Mouse (Mus musculus) common myeloid progenitor, adult 5-6 weeks (primary cell): ENCODE data around the gene Ankrd54. TPM values are rescaled to one million over a fixed set of nuclear protein-coding genes. Genes with fewer than 3 reads are reported as not detected.
A peak's percentile ranks its signal among the peaks of the same experiment; 100 is the strongest.
"Not testable (repeated sequence)": the region's sequence is repeated elsewhere in the genome, so short reads cannot be mapped to it uniquely, and the experiment has no call there.

Experiments
- ATAC-seq: replicated peaks from 2 replicates; pipeline ENCODE4 v1.8.0; 2016; ENCODE audit warnings: low read depth, mild to moderate bottlenecking, moderate TSS enrichment, inconsistent platforms; ENCODE audit not compliant: poor library complexity, severe bottlenecking
- total RNA-seq: library from RNA; stranded (forward); fragments of 200-1000, 187-1606 nt; gene quantifications from 2 replicates; pipeline ENCODE4 v1.2.3, GENCODE M21; 2017

Ankrd54 gene
- total RNA-seq, 1 experiment from 2014 or later: 18.3 TPM

DNA sequence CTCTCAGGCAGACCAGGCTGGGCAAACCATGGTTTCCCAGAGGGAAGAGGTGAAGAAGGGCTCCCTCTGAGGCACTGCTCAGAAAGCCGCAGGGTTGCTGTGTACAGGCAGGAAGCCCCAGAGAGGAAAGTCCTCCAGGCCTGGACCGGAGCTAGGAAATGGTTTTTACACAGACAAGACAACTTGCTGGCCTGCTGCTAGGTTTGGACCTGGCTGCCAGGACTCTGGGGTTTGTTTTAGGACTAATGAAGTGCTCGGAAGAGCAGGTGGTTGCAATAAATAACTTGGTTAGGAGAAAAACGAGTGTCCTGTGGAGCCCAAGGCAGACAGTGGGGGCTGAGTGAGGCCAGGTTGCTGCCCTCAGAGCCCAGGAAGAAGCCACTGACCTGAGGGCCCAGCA, 14.5 kb downstream of the Ankrd54 start:
- ATAC-seq: no peak

DNA sequence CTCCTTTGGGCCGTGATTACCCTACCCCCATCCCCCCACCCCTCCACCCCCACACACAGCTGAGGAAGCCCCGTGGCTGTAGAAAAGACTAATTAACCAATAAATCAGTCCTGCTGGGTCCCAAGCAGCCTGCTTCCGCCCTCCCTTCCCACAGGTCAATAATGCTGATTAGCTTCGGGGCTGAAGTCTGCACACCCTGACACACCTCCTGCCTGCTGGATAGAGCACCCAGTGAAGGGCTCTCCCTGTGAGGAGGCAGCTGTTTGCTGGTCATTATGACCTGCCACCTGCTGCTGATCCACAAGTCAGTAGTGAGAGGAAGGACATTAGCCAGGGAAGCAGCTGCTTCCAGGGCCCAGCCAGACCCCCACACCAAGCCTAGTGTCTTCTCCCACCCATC, 17.9 kb downstream of the Ankrd54 start:
- ATAC-seq: no peak

DNA sequence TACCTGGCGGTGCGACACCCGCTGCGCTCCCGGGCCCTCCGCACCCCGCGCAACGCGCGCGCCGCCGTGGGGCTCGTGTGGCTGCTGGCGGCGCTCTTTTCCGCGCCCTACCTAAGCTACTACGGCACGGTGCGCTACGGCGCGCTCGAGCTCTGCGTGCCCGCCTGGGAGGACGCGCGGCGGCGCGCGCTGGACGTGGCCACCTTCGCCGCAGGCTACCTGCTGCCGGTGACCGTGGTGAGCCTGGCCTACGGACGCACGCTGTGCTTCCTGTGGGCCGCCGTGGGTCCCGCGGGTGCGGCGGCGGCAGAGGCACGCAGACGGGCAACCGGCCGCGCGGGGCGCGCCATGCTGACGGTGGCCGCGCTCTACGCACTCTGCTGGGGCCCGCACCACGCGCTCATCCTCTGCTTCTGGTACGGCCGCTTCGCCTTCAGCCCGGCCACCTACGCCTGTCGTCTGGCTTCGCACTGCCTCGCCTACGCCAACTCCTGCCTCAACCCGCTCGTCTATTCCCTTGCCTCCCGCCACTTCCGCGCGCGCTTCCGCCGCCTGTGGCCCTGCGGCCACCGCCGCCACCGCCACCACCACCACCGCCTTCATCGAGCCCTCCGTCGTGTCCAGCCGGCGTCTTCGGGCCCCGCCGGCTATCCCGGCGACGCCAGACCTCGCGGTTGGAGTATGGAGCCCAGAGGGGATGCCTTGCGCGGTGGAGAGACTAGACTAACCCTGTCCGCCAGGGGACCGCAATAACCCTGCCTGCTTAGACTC, 19.8 kb downstream of the Ankrd54 start:
- no peak for ATAC-seq

DNA sequence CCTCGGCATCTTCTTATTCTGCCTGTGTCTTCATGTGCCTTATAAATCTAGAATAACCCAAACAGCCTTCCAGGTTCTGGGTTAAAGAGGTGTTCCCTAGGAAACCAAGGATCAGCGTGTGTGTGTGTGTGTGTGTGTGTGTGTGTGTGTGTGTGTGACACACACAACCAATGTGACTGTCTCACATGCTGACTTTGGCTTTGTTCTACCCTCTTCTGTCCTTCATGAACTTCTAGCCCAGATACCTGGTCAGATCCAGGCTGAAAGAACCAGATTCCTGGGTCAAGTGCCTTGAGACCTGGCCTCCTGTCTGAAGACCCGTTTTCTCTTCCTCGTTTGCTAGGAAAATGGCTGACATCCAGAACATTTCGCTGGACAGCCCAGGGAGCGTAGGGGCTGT, 21.1 kb downstream of the Ankrd54 start, which contains the start of gene Galr3:
Gene Galr3 (plus strand): TSS at position 301 of the 400 bp plus-strand sequence.
- ATAC-seq: no peak

DNA sequence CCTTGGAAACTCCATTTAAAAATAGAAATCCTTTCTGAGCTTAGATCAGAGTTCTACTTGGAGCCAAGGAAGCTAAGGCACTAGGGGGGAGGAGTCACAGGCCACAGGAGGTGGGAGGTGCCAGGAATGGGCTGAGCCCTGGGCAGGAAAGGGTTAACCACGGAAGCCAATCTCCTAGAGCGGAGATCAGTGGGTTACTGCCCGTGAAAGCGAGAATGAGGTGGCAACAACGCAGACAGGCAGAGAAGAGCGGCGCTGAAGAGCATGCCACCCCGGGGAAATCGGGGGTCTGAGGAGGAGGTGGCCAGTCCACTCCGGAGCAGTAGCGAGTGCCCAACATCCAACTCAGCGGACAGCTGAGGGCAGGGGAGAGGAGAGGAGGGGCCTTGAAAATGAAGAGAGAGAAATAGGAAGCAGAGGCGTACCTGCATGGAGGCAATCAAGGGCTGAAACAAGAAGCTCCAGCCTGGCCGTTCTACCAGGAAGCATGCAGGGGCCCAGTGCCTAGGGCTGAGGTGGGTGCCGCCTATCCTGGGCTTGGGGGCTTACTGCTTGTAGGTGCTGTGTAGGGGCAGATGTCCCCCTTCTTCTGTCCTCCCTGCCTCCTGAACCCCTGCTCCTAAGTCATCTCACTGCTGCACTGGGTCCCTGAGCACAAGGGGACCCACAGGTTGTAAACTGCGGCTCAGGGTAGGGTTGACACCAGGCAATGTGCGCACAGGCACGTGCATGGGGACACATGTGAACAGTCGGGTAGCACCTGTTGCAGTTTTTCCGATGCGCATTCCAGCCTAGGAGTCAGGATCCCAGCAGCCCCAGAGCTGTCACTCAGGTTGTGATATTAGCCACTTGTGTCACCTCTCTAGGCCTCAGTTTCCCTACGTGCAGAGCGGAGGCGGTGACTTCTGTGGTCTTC, 21.9 kb downstream of the Ankrd54 start:
- ATAC-seq: peak; percentile 65

DNA sequence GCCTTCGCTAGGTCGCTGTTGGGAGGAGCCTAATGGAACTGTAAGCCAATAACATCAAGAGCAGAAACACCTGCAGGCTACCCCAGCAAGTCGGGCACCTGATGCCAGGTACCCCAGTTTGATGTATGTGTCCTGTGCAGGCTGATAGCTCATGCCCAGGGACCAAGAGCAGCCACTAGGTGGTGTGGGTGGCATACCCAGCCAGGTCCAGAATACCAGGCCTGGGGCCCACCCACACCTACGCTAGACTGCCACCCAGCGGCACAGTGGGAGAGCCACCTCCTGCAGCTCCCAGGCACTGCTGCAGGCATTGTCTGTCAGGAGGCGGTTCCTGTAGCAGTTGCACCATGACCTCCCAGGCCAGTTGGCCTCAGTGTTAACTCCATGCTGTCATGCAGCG, 23.8 kb downstream of the Ankrd54 start:
- peak; percentile 87 for ATAC-seq

DNA sequence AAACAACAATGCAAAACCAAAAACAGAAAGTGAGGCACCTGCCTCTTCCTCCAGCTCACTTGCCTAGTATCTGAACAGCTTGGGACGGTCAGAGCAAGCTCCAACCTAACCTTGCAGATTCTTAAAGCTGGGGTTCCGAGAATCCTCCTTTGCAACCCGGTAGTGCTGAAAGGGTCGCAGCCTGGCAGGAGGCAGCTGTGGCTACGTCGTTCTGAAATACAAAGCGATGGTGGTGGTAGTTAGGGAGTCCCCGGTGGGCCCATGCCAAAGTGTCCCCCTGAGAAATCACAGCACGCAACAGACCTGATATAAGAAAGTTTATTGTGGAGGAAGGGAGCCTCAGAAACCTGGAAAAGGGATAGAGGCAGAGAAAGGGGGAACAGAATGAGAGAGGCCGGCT, 24.4 kb downstream of the Ankrd54 start:
- ATAC-seq: no peak

DNA sequence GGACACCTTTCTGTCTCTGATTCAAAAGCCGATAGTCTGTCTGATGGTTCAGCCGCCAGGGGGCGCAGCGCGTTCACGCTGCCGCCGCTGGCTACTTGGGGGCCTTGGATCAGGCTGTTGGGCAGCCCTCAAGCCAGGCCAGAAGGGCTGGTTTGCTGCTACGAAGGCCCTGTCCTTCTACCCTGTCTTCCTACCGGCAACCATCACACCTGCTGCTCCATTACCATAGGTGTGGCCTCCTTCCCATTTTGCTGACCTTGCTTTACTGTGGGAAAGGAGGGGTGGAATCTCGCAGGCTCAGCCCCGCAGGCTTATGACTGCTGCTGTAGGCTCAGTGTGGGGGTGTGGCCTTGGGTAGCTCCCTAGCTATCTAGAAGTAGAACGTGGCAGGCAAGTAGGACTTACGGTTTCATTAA, 24.8 kb downstream of the Ankrd54 start:
- ATAC-seq: peak; percentile 26; the same call in 1 of the 2 replicates

- ATAC-seq: not testable (repeated sequence)
Observed at GRCm38 (mm10) chr15:79031908-79032307, 30.8 kb downstream of the Ankrd54 start.

DNA sequence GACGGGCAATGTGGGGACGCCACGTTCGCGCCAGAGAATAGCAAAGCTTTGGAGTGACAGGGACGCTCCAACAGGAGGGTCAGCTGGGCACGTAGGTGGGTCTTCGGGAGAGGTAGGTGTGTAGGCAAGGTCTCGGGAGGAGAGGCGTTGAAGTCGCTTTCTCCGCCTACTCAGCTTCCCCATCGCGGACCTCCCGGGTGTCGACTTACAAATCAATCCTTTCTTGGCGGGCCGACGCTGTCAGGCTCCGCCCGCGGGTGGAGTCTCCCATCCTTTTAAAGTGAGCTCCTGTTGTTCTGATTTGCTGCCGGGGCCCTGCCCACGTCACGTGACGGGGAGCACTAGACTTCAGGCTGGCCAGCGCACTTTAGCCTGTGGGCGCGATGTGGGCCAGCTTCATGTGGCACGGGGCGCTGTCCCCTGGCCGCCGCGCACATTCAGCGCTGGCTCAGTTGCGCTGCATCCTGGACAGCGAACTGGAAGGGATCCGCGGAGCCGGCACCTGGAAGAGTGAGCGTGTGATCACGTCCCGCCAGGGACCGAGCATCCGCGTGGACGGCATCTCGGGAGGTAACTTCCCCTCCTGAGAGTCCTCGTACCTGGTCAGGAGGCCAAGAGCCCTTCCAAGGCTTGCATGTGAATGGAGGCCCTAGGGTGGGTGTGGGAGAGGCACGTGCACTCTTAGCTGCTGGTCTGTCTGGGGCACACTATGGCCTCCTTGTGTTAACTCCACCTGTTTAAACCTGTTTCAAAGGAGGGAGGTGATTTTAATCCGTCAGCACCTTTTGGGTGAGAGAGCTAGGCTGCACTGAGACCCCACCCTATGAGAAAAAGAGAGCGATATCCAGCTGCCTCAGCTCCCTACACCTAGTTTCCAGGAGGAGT, 31.9 kb downstream of the Ankrd54 start:
- peak; percentile 68 for ATAC-seq

DNA sequence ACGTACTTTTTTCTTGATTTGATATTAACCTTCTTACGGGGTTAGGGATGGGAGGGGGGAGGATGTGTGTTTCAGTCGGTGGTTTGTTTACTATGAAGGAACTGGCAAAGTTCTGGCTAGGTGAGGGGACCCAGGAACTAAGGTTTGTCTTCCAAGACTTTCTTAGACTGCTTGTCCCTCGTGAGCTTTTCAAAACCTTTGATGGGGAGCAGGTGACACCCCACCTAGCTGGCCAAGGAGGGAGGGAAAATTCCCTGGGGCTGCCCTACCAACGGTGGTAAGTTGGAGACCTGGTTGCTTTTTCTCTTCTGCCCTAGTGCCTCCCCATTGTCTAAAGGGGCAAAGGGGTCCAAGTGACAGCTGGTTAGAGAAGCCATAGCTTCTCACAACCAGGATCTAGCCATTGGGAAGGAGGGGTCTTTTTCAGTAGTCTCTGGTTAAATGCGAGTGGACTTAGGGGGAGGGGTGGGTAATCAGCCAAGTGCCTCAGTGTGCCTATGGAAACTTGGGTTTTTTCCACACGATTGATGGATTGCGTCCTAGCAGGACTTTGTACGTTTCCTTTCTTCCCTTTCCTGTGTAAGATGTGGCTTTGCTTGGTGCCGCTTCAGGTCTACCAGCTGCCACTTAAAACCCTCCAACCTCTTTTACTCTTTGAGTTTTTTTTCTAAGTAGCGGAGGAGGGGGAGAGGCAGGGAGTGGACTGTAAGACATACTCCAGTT, 33.0 kb downstream of the Ankrd54 start:
- ATAC-seq: no peak

GRCm38 (mm10) chr15:79028823-79029484, 33.7 kb downstream of the Ankrd54 start:
- ATAC-seq: no peak

- ATAC-seq: peak; percentile 74
Observed at GRCm38 (mm10) chr15:79028237-79028738, 34.4 kb downstream of the Ankrd54 start, which contains the start of gene H1f0. TSS of gene H1f0 (plus strand) at chr15:79028450.

- no peak for ATAC-seq
Observed at GRCm38 (mm10) chr15:79027291-79028205, 35.1 kb downstream of the Ankrd54 start.

DNA sequence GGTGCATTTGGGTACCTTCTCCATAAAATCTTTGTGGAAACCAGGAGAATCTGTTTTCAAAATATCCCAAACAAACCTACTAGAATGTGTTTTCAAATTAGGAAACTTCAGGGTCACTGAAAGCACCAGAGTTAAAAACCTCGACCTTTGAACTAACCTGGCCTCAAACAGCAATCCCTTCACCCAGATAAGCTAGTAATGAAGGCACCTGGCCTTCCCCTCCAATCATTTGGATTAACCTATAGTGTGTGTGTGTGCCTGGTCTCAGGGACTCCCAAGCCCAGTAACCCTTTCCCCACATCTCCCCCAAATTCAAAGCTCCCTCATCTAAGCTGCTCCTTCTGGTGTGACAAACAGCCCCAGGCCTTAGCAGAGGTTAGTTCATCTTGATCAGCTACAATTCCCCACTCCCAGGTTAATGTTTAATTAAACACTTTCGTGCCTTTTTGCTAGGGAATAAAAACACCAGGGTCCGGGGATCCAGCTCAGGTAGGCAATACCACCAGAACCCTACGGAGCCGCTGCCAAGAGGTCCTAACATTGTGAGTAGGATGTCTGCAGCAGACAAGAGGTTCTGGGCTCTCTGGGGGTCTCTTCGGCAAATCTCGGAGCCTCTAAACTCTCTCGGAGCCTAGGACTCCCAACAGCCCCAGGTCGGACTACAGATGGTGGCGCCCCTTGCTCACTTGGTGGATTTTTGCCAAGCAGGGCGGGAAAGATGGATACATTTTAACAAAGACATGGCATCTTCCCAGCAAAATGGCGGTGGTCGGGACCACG, 36.0 kb downstream of the Ankrd54 start:
- ATAC-seq: no peak

DNA sequence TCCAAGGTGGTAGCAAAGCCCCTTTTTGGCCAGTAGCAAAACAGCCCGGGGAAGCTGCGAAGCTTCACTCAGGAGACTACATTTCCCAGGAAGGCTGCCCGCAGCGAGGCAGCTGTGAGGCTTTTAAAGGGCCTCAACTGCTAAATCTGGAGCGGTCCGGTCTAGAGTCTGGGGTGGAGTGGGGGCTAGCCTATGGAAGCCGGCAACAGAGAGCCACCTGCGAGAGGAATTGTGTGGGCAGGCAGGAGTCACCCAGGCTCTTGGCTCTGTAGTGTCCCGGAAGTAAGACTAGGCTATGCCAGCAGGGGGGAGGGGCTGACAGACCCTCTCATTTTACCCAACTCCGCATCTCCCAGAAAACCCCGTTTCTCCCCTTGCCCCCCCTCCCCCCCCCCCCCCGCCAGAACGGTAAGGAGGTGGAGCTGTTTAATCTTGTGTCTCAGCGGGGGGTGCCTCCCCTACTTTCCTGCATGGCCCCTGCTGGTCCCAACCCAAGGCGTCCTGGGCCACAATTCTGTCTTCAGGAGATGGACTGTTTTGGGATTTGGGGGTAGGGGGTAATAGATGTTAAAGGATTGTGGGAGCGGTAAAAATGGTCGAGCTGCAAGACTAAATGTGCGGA, 36.9 kb downstream of the Ankrd54 start:
- no peak for ATAC-seq
